Mouse (Mus musculus): ENCODE data around the gene Dcpp1. TPM values are rescaled to one million over a fixed set of nuclear protein-coding genes. Genes with fewer than 3 reads are reported as not detected.
"Not testable (repeated sequence)": the region's sequence is repeated elsewhere in the genome, so short reads cannot be mapped to it uniquely, and the experiment has no call there.

Gene Dcpp1
- not detected in 2 replicates for polyA plus RNA-seq (2014; fragmentation: Nextera tagmentation; extraction: Ambion mirVana)

GRCm38 (mm10) chr17:23880576-23880975 is at the start of gene Dcpp1, which contains the start of gene Dcpp2:
TSS of gene Dcpp1 (plus strand) at chr17:23880876.
TSS of gene Dcpp2 (plus strand) at chr17:23880880.
- not testable (repeated sequence) for H3K36me3 ChIP-seq (replicated peaks; ENCODE audit: control insufficient read depth, insufficient read depth, low read depth, low read length); H3K27me3 ChIP-seq (ENCODE audit: control insufficient read depth, insufficient read depth, low read length); ATAC-seq (replicated peaks; ENCODE audit: insufficient number of reproducible peaks, low FRiP score, low TSS enrichment, low read depth); H3K9me3 ChIP-seq (replicated peaks; ENCODE audit: control insufficient read depth, low read length); H3K27ac ChIP-seq (replicated peaks; ENCODE audit: low read depth, low read length); H3K4me2 ChIP-seq (ENCODE audit: low read depth, low read length); H3K9ac ChIP-seq (replicated peaks; ENCODE audit: low read length); H3K4me1 ChIP-seq (ENCODE audit: control insufficient read depth, insufficient read depth, low read length); DNase-seq (ENCODE audit: low spot score); H3K4me3 ChIP-seq (ENCODE audit: low read depth, low read length)
- WGBS, result 77% methylated on average over 4 of the region's 4 CpGs

- no peak overlapping the region for H3K4me2 ChIP-seq (ENCODE audit: low read depth, low read length)
- no peak for ATAC-seq (replicated peaks; ENCODE audit: insufficient number of reproducible peaks, low FRiP score, low TSS enrichment, low read depth)
- 86% methylated on average over 1 of the region's 1 CpGs for WGBS
- no peaks in the 10 kb centered on the region for H3K36me3 ChIP-seq (replicated peaks; ENCODE audit: control insufficient read depth, insufficient read depth, low read depth, low read length)
- no peak overlapping the region for H3K4me3 ChIP-seq (ENCODE audit: low read depth, low read length)
- no peaks in the 10 kb centered on the region for H3K27me3 ChIP-seq (ENCODE audit: control insufficient read depth, insufficient read depth, low read length)
- H3K27ac ChIP-seq (replicated peaks; ENCODE audit: low read depth, low read length), result no peak overlapping the region
- H3K9ac ChIP-seq (replicated peaks; ENCODE audit: low read length), result no peak overlapping the region
- peaks cover 2% of the 10 kb centered on the region; the same call in 1 of the 2 replicates for H3K4me1 ChIP-seq (ENCODE audit: control insufficient read depth, insufficient read depth, low read length)
- DNase-seq (ENCODE audit: low spot score), result no peak
- no peaks in the 10 kb centered on the region for H3K9me3 ChIP-seq (replicated peaks; ENCODE audit: control insufficient read depth, low read length)
Measured at GRCm38 (mm10) chr17:23831201-23831600, 49.5 kb upstream of the Dcpp1 start.

- H3K27me3 ChIP-seq (ENCODE audit: control insufficient read depth, insufficient read depth, low read length), result no peaks in the 10 kb centered on the region
- no peaks in the 10 kb centered on the region for H3K36me3 ChIP-seq (replicated peaks; ENCODE audit: control insufficient read depth, insufficient read depth, low read depth, low read length)
- no peak within 1 kb of the TSS for H3K4me2 ChIP-seq (ENCODE audit: low read depth, low read length)
- WGBS, result 65% methylated on average over 8 of the region's 8 CpGs
- H3K4me3 ChIP-seq (ENCODE audit: low read depth, low read length), result no peak within 1 kb of the TSS
- no peak within 1 kb of the TSS for H3K27ac ChIP-seq (replicated peaks; ENCODE audit: low read depth, low read length)
- DNase-seq (ENCODE audit: low spot score) (no peak), ATAC-seq (replicated peaks; ENCODE audit: insufficient number of reproducible peaks, low FRiP score, low TSS enrichment, low read depth) (no peak)
- H3K4me1 ChIP-seq (ENCODE audit: control insufficient read depth, insufficient read depth, low read length), result no peaks in the 10 kb centered on the region
- H3K9ac ChIP-seq (replicated peaks; ENCODE audit: low read length), result peak within 1 kb of the TSS; percentile 15; the same call in 1 of the 2 replicates
- no peaks in the 10 kb centered on the region for H3K9me3 ChIP-seq (replicated peaks; ENCODE audit: control insufficient read depth, low read length)
Measured at GRCm38 (mm10) chr17:23836006-23836575, 44.6 kb upstream of the Dcpp1 start, which contains the start of gene Prss33. TSS of gene Prss33 (minus strand) at chr17:23836056.

- H3K9me3 ChIP-seq (replicated peaks; ENCODE audit: control insufficient read depth, low read length), result no peaks in the 10 kb centered on the region
- DNase-seq (ENCODE audit: low spot score), result peak; percentile 88
- 29% methylated on average over 4 of the region's 4 CpGs for WGBS
- peaks cover 2% of the 10 kb centered on the region; the same call in 1 of the 2 replicates for H3K27me3 ChIP-seq (ENCODE audit: control insufficient read depth, insufficient read depth, low read length)
- H3K4me1 ChIP-seq (ENCODE audit: control insufficient read depth, insufficient read depth, low read length), result no peaks in the 10 kb centered on the region
- no peak overlapping the region for H3K4me2 ChIP-seq (ENCODE audit: low read depth, low read length)
- no peak overlapping the region for H3K27ac ChIP-seq (replicated peaks; ENCODE audit: low read depth, low read length)
- no peak overlapping the region for H3K9ac ChIP-seq (replicated peaks; ENCODE audit: low read length)
- no peaks in the 10 kb centered on the region for H3K36me3 ChIP-seq (replicated peaks; ENCODE audit: control insufficient read depth, insufficient read depth, low read depth, low read length)
- ATAC-seq (replicated peaks; ENCODE audit: insufficient number of reproducible peaks, low FRiP score, low TSS enrichment, low read depth), result no peak
- H3K4me3 ChIP-seq (ENCODE audit: low read depth, low read length), result no peak overlapping the region
Measured at GRCm38 (mm10) chr17:23841145-23841544, 39.5 kb upstream of the Dcpp1 start.

- Histone ChIP-seq H3K9ac (replicated peaks; ENCODE audit: low read length) (no peak overlapping the region), H3K4me1 (ENCODE audit: control insufficient read depth, insufficient read depth, low read length) (no peaks in the 10 kb centered on the region), H3K4me3 (ENCODE audit: low read depth, low read length) (0 out of 2 replicates have a peak overlapping the region, but pooled peaks have one; percentile 6), H3K4me2 (ENCODE audit: low read depth, low read length) (no peak overlapping the region; the same call in 1 of the 2 replicates), H3K27ac (replicated peaks; ENCODE audit: low read depth, low read length) (no peak overlapping the region), H3K27me3 (ENCODE audit: control insufficient read depth, insufficient read depth, low read length) (peaks cover 2% of the 10 kb centered on the region; the same call in 1 of the 2 replicates), H3K9me3 (replicated peaks; ENCODE audit: control insufficient read depth, low read length) (no peaks in the 10 kb centered on the region), H3K36me3 (replicated peaks; ENCODE audit: control insufficient read depth, insufficient read depth, low read depth, low read length) (no peaks in the 10 kb centered on the region)
- ATAC-seq (replicated peaks; ENCODE audit: insufficient number of reproducible peaks, low FRiP score, low TSS enrichment, low read depth) (0 out of 2 replicates have a peak, but pooled peaks have one; percentile 25), DNase-seq (ENCODE audit: low spot score) (no peak)
- WGBS, result 33% methylated on average over 23 of the region's 23 CpGs
Measured at GRCm38 (mm10) chr17:23843141-23843811, 37.4 kb upstream of the Dcpp1 start.

GRCm38 (mm10) chr17:23843812-23844273 is 36.8 kb upstream of the Dcpp1 start, which contains the start of the genes Prss32 and Prss41:
TSS of gene Prss32 (plus strand) at chr17:23843855.
TSS of gene Prss41 (minus strand) at chr17:23844172.
- Histone ChIP-seq H3K27me3 (ENCODE audit: control insufficient read depth, insufficient read depth, low read length) (peaks cover 2% of the 10 kb centered on the region; the same call in 1 of the 2 replicates), H3K9me3 (replicated peaks; ENCODE audit: control insufficient read depth, low read length) (no peaks in the 10 kb centered on the region), H3K36me3 (replicated peaks; ENCODE audit: control insufficient read depth, insufficient read depth, low read depth, low read length) (no peaks in the 10 kb centered on the region), H3K4me1 (ENCODE audit: control insufficient read depth, insufficient read depth, low read length) (no peaks in the 10 kb centered on the region), H3K9ac (replicated peaks; ENCODE audit: low read length) (no peak within 1 kb of the TSS), H3K4me3 (ENCODE audit: low read depth, low read length) (0 out of 2 replicates have a peak within 1 kb of the TSS, but pooled peaks have one; percentile 6), H3K27ac (replicated peaks; ENCODE audit: low read depth, low read length) (no peak within 1 kb of the TSS), H3K4me2 (ENCODE audit: low read depth, low read length) (peak within 1 kb of the TSS; percentile 40)
- 14% methylated on average over 19 of the region's 19 CpGs for WGBS
- ATAC-seq (replicated peaks; ENCODE audit: insufficient number of reproducible peaks, low FRiP score, low TSS enrichment, low read depth) (0 out of 2 replicates have a peak, but pooled peaks have one; percentile 42), DNase-seq (ENCODE audit: low spot score) (peak; percentile 72)

GRCm38 (mm10) chr17:23850028-23850427 is 30.6 kb upstream of the Dcpp1 start:
- H3K4me3 ChIP-seq (ENCODE audit: low read depth, low read length), result no peak overlapping the region
- H3K36me3 ChIP-seq (replicated peaks; ENCODE audit: control insufficient read depth, insufficient read depth, low read depth, low read length), result no peaks in the 10 kb centered on the region
- 50% methylated on average over 2 of the region's 2 CpGs for WGBS
- H3K9ac ChIP-seq (replicated peaks; ENCODE audit: low read length), result no peak overlapping the region
- H3K4me1 ChIP-seq (ENCODE audit: control insufficient read depth, insufficient read depth, low read length), result no peaks in the 10 kb centered on the region; the same call in 1 of the 2 replicates
- no peak overlapping the region for H3K4me2 ChIP-seq (ENCODE audit: low read depth, low read length)
- no peak overlapping the region for H3K27ac ChIP-seq (replicated peaks; ENCODE audit: low read depth, low read length)
- no peaks in the 10 kb centered on the region for H3K9me3 ChIP-seq (replicated peaks; ENCODE audit: control insufficient read depth, low read length)
- ATAC-seq (replicated peaks; ENCODE audit: insufficient number of reproducible peaks, low FRiP score, low TSS enrichment, low read depth) (no peak), DNase-seq (ENCODE audit: low spot score) (no peak)
- H3K27me3 ChIP-seq (ENCODE audit: control insufficient read depth, insufficient read depth, low read length), result no peaks in the 10 kb centered on the region
